In genomic region chr1:160734743-160735142, GRCm38 (mm10) we compare ENCODE assay signal across 21 mouse cellular contexts. TPM values are rescaled to one million over a fixed set of nuclear protein-coding genes. Genes with fewer than 3 reads are reported as not detected.
DNase-seq lines count a peak whose midpoint lies in the region; ATAC-seq lines count a peak whose summit lies in the region.
"Had no signal": no experiment of that assay in that cellular context is flagged by ENCODE, and none has a peak within 500 bp of the region (broad histone marks: within the 10 kb centered on the region; RNA-seq: fewer than 3 reads in every experiment).

No protein-coding gene starts in this region.

- intact Hi-C loops in gastrocnemius, postnatal 14 days (cut with DNase I; ENCODE audit: low total_unique reads), result no loop called here

- H3K9me3 ChIP-seq in hindbrain, embryonic 14.5 days (ENCODE audit: control insufficient read depth, low read length), result no peaks in the 10 kb centered on the region
- H3K9me3 ChIP-seq: embryonic facial prominence, embryonic 10.5 days; embryonic facial prominence, embryonic 12.5 days; forebrain, embryonic 13.5 days; forebrain, embryonic 15.5 days; G1E had no signal

- DNase-seq in ES-CJ7 (ENCODE audit: low read depth, low spot score), result peak; percentile 97
- DNase-seq in R1 (ENCODE audit: low read depth, low spot score), result peak; percentile 96
- DNase-seq in ZHBTc4 (ENCODE audit: low read depth, low spot score), result peak; percentile 92
- no peak for DNase-seq in gastrocnemius, postnatal 14 days
- no peak for DNase-seq in hindbrain, embryonic 14.5 days (ENCODE audit: low spot score)
- DNase-seq in left cerebral cortex, adult 11 months (ENCODE audit: low spot score), result no peak
- DNase-seq: adrenal gland, adult 2 months; adrenal gland, postnatal 10 days; adrenal gland, postnatal 25 days; cerebellum, adult 11 months; cerebellum, adult 2 months; cerebellum, adult 9-10 months; cerebellum, postnatal 10 days; cerebellum, postnatal 25 days; forebrain, postnatal 0 days had no signal

- H3K4me1 ChIP-seq in hindbrain, embryonic 14.5 days (replicated peaks; ENCODE audit: control insufficient read depth, insufficient read depth, low read length), result no peaks in the 10 kb centered on the region
- H3K4me1 ChIP-seq: embryonic facial prominence, embryonic 10.5 days; embryonic facial prominence, embryonic 12.5 days; forebrain, embryonic 13.5 days; forebrain, embryonic 15.5 days had no signal

- H3K4me3 ChIP-seq in hindbrain, embryonic 14.5 days (replicated peaks; ENCODE audit: low read length), result no peak overlapping the region
- H3K4me3 ChIP-seq: embryonic facial prominence, embryonic 10.5 days; embryonic facial prominence, embryonic 12.5 days; forebrain, embryonic 13.5 days; forebrain, embryonic 15.5 days had no signal

- H3K36me3 ChIP-seq in hindbrain, embryonic 14.5 days (replicated peaks; ENCODE audit: control insufficient read depth, insufficient read depth), result 0 out of 2 replicates have a peak, but pooled peaks cover 6% of the 10 kb centered on the region
- H3K36me3 ChIP-seq: embryonic facial prominence, embryonic 10.5 days had no signal

- H3K27me3 ChIP-seq in hindbrain, embryonic 14.5 days (ENCODE audit: control insufficient read depth, insufficient read depth, low read length), result no peaks in the 10 kb centered on the region
- H3K27me3 ChIP-seq: embryonic facial prominence, embryonic 12.5 days; forebrain, embryonic 13.5 days; forebrain, embryonic 15.5 days; Patski had no signal

- no peak overlapping the region for H3K9ac ChIP-seq in hindbrain, embryonic 14.5 days
- H3K9ac ChIP-seq: embryonic facial prominence, embryonic 12.5 days; forebrain, embryonic 13.5 days; forebrain, embryonic 15.5 days; forebrain, postnatal 0 days had no signal

- no peak overlapping the region for H3K27ac ChIP-seq in hindbrain, embryonic 14.5 days
- H3K27ac ChIP-seq: embryonic facial prominence, embryonic 10.5 days; embryonic facial prominence, embryonic 12.5 days; forebrain, embryonic 13.5 days; forebrain, embryonic 15.5 days had no signal

- 90% methylated on average over 2 of the region's 2 CpGs for WGBS in hindbrain, embryonic 14.5 days

- no peak for ATAC-seq in hindbrain, embryonic 14.5 days (ENCODE audit: low FRiP score)
- ATAC-seq: forebrain, embryonic 13.5 days; forebrain, embryonic 15.5 days; forebrain, postnatal 0 days; Patski had no signal

- H3K4me2 ChIP-seq in hindbrain, embryonic 14.5 days (replicated peaks), result no peak overlapping the region
- H3K4me2 ChIP-seq: embryonic facial prominence, embryonic 12.5 days; forebrain, embryonic 13.5 days; forebrain, embryonic 15.5 days had no signal

RNA-seq across cellular contexts. Expression of gene Rabgap1l, which starts 58.3 kb away (rescaled TPM):
- 10 to 100 TPM; 12.6 to 13.7 TPM for total RNA-seq in gastrocnemius, postnatal 14 days (2021)
- polyA plus RNA-seq in hindbrain, embryonic 14.5 days (2014; fragmentation: Nextera tagmentation; extraction: Ambion mirVana), result 41.7 and 45.3 TPM in 2 replicates

Comparison
In these comparisons a context has a peak if more than half of its experiments do, and no peak if none do; other contexts are left out.
1. DNase-seq: peak in ES-CJ7 (single experiment), R1 (single experiment) and ZHBTc4 (single experiment); none in gastrocnemius, postnatal 14 days (single experiment), hindbrain, embryonic 14.5 days (single experiment) and left cerebral cortex, adult 11 months (single experiment).